21 mouse cellular contexts compared by ENCODE assay signal in the genomic region with DNA sequence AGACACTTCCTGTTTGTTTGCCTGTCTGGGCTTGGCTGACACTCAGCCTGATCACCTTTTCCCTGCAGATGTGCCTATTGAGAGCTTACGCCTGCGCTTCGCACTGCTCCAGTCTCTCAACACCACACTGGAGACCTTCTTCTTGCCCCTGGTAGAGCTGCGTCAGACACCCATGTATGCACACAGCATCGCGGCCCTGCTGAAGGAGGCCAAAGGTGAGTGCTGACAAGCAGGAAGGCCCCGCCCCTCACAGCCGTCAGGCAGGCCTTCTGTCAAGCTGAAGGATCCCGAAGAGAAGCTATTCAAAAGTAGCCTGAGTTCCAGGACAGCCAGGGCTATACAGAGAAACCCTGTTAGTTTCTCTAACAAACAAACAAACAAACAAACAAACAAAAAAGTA.
"Had no signal": no experiment of that assay in that cellular context is flagged by ENCODE, and none has a peak within 500 bp of the region (broad histone marks: within the 10 kb centered on the region; RNA-seq: fewer than 3 reads in every experiment).

No protein-coding gene starts in this region.

- ATAC-seq: hindbrain, postnatal 0 days; midbrain, embryonic 15.5 days had no signal

- H3K9me3 ChIP-seq: limb, embryonic 13.5 days; liver, embryonic 15.5 days; lung, embryonic 15.5 days; megakaryocyte, embryonic 14.5 days; midbrain, embryonic 15.5 days; neural tube, embryonic 13.5 days; stomach, embryonic 15.5 days had no signal

- H3K9ac ChIP-seq: limb, embryonic 13.5 days; liver, embryonic 15.5 days; lung, embryonic 15.5 days; midbrain, embryonic 15.5 days; neural tube, embryonic 13.5 days; stomach, embryonic 15.5 days had no signal

- H3K27ac ChIP-seq: hindbrain, postnatal 0 days; limb, embryonic 13.5 days; liver, embryonic 15.5 days; lung, embryonic 15.5 days; macrophage; midbrain, embryonic 15.5 days; neural tube, embryonic 13.5 days; stomach, embryonic 15.5 days had no signal

- H3K4me1 ChIP-seq: limb, embryonic 13.5 days; liver, embryonic 15.5 days; lung, embryonic 15.5 days; megakaryocyte, embryonic 14.5 days; midbrain, embryonic 15.5 days; neural tube, embryonic 13.5 days; stomach, embryonic 15.5 days had no signal

- H3K27me3 ChIP-seq: limb, embryonic 13.5 days; liver, embryonic 15.5 days; lung, embryonic 15.5 days; megakaryocyte, embryonic 14.5 days; midbrain, embryonic 15.5 days; neural tube, embryonic 13.5 days; stomach, embryonic 15.5 days had no signal

- H3K4me3 ChIP-seq: limb, embryonic 13.5 days; liver, embryonic 15.5 days; lung, embryonic 15.5 days; megakaryocyte, embryonic 14.5 days; midbrain, embryonic 15.5 days; neural tube, embryonic 13.5 days; stomach, embryonic 15.5 days had no signal

- DNase-seq: kidney, adult 9 months; kidney, postnatal 10 days; layer of hippocampus, adult 9-11 months; layer of hippocampus, postnatal 36 days; left cerebral cortex, postnatal 4 days; lung, postnatal 14 days; retina, postnatal 1 day; right cerebral cortex, postnatal 4 days; spleen, adult 18-20 months; thymus, postnatal 4 days had no signal

- H3K4me2 ChIP-seq: limb, embryonic 13.5 days; liver, embryonic 11.5 days; liver, embryonic 15.5 days; lung, embryonic 15.5 days; midbrain, embryonic 11.5 days; midbrain, embryonic 15.5 days; neural tube, embryonic 13.5 days; stomach, embryonic 15.5 days had no signal
